Mouse (Mus musculus): ENCODE data around the gene Trip13. TPM values are rescaled to one million over a fixed set of nuclear protein-coding genes. Genes with fewer than 3 reads are reported as not detected.

Gene Trip13
- total RNA-seq (2023), result 1.4 TPM

GRCm38 (mm10) chr13:73937321-73938176, at the start of gene Trip13, which contains the start of gene Brd9:
TSS of gene Trip13 (minus strand) at chr13:73937784.
TSS of gene Brd9 (plus strand) at chr13:73937811.

GRCm38 (mm10) chr13:73963551-73963950, 26.0 kb upstream of the Trip13 start, which contains the start of gene Zdhhc11:
TSS of gene Zdhhc11 (plus strand) at chr13:73963851.

Other genes starting within 250 kb of the Trip13 start
- gene Slc6a19, start 232.9 kb downstream of the Trip13 start, total RNA-seq (2023), result 2.2 TPM
- 308 TPM for gene Slc12a7, start 204.7 kb downstream of the Trip13 start, total RNA-seq (2023)
- gene Nkd2, start 90.2 kb downstream of the Trip13 start, total RNA-seq (2023), result not detected
- gene Brd9, start within 50 bp of the Trip13 start, total RNA-seq (2023), result 102 TPM
- not detected for gene Zdhhc11, start 26.1 kb upstream of the Trip13 start, total RNA-seq (2023)
- 1.1 TPM for gene Tppp, start 71.6 kb upstream of the Trip13 start, total RNA-seq (2023)
- gene Cep72, start 124.5 kb upstream of the Trip13 start, total RNA-seq (2023), result 8.6 TPM
- not detected for gene Slc9a3, start 183.7 kb upstream of the Trip13 start, total RNA-seq (2023)